Mouse (Mus musculus): ENCODE measurements around the gene Cdk19.

DNA sequence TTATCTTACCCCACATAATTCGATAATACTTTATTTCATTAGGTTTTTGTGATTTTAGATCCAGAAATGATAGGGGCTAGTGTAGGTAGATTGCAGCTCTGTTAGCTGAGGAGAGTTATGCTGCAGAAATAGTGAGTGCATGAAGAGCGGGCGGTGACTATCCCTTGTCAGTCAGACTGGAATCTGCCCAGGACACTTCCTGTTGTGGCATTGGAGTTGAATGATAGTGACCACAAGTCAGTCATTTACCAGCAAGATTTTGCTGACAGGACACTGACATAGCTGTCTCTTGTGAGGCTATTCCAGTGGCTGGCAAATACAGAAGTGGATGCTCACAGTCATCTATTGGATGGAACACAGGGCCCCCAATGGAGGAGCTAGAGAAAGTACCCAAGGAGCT lies 97.8 kb downstream of the Cdk19 start:
- TF ChIP-seq CTCF (IDR thresholded peaks at IDR 0.05; ENCODE audit: low read depth, low read length): no peak
- no peak for TF ChIP-seq TAL1 (conservative IDR thresholded peaks at IDR 0.05; ENCODE audit: low read depth, low read length)
- no peak for TF ChIP-seq GATA1 (IDR thresholded peaks at IDR 0.05; ENCODE audit: borderline replicate concordance, low read length)
